Mouse (Mus musculus) spleen, adult 12 weeks (tissue): Measurements from ENCODE around the gene Katnb1.

Experiments
- DNase-seq: peaks from one replicate; pipeline ENCODE4 v3.0.0; 2022; ENCODE audit warnings: low spot score

Katnb1 gene

DNA sequence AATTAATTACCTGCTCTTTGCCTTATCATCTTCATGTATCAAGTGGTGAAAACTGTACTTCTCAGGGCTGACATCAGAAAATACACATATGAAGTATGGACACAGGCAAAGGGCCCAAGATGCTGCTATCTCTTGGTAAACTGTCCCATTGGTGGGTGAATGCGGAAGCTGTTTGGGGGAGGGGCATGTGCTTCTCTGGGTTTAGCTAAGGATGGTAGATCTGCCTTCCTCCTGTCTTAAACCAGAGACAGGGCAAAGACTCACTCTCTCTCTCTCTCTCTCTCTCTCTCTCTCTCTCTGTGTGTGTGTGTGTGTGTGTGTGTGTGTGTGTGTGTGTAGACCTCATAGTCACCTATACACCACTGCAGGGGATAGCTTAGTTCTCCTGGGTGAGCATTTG lies 60.0 kb downstream of the Katnb1 start:
- DNase-seq: no peak

DNA sequence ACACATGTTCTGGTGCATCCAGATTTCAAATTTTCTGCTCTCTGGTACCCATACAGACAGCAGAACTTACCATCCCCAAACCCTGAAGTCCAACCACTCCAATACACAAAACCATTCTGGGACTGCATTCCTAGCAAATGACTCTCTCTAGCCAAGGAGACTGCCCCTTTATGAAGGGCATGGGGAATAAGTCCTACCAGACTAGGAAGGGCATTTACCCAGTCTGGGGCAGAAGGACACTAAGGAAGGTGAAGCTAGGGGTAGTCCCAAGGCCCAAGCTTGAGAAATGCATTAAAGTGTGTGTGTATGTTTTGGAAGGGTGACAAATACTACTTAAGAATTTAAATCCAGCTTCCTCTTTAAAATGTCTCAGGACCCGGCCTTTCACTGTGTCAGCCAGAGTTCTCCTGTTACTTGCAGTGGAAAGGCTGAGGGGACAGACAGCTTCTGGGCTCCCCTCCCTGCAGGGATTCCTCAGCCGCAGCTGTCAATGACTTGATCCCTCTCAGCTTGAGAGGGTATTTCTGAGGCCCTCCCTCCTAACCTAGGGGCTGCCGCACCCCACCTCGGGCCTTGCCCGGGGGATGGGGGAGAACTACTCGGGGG lies 60.6 kb downstream of the Katnb1 start:
- DNase-seq: no peak

DNA sequence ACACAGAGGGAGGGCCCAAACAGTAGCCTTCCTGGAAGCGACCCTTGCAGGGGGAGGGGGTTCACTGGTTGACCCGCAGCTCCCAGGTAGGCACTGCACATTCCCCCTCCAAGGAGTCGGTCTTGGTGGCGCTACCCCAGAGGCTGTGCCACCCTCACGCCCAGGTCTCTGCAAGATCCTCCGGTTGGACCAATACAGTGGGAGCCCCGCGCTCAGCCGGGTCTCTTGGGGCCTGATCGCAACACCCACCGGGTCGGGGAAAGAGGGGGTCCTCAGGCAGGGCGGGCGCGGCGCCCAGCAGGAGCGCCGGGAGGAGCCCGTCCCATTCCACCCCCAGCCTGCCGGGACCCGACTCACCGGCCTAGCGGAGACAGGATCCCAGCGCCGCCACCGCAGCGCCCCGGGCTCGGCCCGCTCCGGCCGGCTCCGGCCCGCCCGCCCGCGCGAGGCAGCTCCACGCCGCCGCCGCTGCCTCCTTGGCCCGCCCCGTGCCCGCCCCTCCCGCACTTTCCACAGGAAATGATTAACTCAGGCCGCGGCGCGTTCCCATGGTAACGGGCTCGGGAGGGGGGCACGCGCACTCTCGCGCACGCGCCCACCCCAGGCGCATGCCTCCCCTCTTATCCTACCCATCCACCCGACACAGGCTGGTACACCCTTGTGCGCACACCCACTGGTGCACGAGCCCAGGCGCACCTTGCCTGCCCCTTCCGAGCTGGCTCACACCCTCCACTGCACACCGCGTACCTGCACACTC lies 61.3 kb downstream of the Katnb1 start:
- no peak for DNase-seq

DNA sequence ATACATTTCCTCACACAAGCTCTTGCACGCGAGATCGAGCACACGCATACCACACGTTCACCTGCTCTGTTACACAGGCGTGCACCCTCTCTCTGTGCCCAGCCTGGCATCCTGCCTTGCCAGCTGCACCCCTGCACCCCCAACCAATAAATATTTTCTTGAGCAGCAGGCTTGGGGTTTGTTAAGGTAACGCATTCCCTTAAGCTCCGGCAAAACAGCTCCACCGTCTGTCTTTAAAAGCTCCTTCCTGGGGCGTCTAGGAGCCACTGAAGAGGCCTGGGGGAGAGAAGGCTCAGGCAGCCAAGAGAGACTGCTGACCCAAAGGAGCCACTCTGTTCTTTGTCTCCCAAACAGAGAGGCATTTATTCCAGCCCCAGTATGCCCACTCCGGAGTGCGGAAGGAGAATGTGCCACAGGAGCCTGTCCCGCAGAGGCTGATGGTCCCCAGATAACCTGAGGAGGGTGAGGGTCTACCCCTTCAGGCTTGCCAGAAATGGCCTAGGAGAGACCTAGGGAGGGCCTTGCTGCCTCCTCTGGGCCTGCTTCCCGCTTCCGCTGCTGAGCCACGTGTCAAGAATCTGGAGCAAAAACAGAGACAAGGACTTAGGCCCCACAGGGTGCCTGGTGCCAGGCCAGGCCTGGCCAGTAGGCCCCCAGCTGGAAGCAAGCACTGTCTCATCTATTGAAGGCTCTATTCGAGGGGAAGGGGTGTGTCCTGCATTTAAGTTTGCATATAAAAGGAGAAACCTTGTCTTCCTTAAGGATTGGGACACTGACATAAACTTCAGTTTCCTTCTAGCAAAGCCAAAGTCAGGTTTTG lies 62.2 kb downstream of the Katnb1 start:
- DNase-seq: no peak

DNA sequence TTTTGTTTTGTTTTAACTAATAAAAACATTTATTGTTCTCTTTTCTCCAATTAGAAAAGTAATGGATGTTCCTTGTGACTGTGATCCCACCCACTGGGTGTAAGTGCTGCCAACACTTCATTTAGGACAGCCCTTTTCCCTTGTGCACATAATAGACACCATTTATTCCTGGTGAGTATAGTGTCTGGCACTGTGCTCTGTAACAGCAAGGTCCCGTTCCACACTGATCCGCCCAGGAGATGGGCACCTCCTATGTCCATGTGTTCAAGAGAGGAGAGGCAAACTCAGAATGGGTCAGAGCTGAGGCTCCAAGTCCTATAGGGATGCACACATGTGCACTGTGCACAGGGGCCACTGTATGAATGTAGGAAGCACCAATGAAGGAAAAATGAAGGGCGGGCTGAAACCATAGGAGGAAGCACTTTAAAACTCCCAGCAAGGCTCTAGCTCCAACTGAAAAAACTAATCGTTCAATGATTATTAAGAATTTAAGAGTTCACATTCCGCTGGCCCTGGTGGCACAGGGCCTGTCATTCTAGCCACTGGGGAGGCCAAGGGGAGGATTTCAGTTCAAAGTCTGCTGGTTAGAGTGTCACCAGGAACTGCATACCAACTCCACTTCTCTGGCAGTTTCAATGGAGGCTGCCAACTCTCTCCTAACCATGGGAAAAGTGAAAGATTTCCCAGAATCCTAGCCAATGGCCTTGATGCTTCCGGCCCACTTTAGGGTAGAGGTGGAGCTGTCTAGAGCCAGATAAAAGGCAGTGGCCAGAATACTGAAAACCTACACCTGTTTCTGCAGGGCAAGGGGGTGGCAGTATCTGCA lies 63.0 kb downstream of the Katnb1 start:
- no peak for DNase-seq

DNA sequence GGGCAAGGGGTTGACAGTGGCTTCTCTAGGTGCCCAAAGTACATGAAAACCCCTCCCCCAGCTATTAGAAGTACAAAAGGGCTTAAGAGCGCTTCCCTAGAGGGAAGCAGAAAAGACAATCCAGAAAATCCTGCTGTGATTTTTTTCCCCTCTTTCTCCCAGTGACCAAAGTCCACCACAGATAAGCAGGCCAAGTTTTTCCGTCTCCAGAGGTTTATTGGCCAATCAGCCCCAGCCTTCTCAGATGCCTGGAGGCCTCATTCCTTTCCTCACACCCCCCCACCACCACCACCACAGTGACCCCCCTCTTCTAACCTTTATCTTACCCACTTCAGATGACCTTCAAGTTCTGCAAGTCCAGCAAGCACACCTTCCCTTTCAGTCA lies 63.6 kb downstream of the Katnb1 start:
- no peak for DNase-seq

DNA sequence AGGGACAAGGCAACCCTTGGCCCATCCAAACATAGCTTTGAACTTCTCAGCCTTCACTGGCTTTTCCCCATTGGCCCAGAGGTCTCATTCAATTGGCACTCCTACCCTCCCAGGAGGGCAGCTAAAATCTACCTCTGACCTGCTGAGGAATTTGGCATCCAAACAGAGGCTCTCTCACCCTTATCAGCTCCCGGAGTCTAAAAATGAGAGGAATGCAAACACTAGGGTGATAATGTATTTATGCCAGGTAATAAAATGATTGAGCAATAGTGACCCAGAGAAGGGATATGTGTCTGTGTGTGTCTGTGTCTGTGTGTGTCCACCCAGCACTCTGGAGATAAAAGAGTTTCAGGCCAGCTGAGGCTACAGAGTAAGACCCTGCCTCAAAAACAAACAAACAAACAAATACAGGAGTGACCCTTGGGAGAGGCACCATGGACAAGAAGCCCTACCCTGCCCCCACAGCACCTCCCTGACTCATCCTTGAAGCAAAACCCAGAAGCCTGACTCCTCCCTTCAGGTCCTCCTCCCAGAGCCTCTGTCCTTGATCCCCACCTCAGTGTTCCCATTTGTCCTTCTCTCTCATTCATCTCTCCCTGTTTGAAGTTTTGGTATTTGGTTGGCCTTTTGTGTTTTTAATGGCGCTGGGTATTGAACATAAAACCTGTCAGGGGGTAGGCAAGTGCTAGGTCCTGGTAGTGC lies 65.2 kb downstream of the Katnb1 start:
- DNase-seq: no peak

DNA sequence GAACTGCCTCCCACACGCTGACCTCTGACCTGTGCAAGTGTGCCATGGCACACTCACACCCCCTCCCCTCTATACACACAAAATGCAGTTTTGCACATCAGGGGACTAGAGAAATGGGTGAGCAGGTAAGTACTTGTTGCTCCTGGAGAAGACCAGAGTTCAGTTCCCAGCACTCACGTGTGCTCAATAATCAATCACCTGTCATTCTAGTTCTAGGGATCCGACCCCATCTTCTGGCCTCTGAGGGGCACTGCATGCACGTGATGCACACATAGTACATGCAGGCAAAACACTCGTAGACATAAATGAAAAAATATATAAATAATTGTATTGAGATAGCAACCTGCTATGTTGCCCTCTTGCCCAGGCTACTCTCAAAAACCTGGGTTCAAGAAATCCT lies 65.9 kb downstream of the Katnb1 start:
- no peak for DNase-seq

DNA sequence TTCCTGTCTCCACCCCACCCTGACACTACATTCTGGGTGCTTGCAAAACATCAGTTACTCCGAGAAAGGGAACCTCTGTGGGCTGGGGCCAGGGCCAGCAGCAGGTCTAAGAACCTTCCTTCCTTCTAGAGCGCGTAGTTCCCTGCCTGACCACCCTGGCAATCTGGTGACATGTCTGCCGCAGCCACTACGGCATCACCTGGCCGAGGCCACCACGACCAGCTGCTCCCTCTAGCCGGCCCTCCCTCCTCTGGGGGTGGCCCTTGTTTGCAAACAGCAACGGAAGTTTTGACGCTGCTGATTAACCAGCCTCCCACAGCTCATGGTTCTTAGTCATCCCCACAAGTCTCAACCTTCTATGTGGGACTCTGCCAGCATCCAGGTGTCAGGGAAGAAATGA lies 68.4 kb downstream of the Katnb1 start:
- no peak for DNase-seq

DNA sequence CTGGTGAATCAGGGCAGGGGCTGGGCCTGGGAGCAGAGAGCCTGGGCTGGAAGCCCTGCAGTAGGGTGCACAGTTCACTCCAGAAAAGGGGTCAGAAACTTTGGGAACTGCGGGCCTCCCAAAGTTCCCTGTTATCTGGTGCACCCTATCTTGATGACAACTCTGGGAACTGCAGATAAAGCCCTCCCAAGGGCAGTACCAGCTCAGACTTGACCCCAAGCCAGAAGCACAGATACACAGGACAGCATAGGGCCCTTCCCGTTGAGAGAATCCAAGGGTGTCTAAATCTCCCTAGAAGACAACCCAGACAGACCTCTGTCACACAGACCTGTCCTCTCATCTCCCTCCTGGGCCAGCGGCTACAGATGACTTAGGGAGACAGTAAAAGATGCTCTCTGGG lies 69.6 kb downstream of the Katnb1 start:
- no peak for DNase-seq
